Mouse (Mus musculus) ES-E14 (cell line): ENCODE results near the gene St3gal3.

ENCODE experiments used
- HCFC1 ChIP-seq: IDR thresholded peaks from 2 replicates; pipeline ENCODE4 v1.6.1; 2012; ENCODE audit warnings: low read length, inconsistent platforms, borderline replicate concordance; ENCODE audit not compliant: insufficient read depth
- MAFK ChIP-seq: IDR thresholded peaks from 2 replicates; pipeline ENCODE4 v1.6.1; 2014; ENCODE audit warnings: mild to moderate bottlenecking, low read depth, low read length, inconsistent platforms; ENCODE audit not compliant: insufficient read depth
- ZC3H11A ChIP-seq: IDR thresholded peaks from 2 replicates; pipeline ENCODE4 v1.6.1; 2012; ENCODE audit warnings: low read depth, mild to moderate bottlenecking, inconsistent platforms, low read length, borderline replicate concordance

DNA sequence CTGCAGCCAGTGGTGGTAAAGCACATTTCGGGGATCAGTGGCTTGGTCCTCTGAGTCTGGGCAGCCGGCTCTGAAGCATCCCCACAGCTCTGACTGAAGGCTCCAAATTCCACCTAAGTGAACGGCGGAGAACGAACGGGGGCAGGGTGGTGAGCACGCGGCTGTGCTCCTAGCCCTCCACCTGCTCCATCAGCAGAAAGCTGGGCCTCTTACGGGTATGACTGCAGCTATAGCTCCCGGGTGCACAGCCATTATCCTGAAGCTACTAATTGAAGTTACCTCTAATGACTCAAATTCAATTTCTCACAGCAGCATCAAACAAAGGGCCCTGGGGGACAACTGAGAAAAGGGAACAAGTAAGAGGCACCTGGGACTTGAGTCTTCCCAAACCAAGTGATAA is 12.4 kb upstream of the St3gal3 start:
- TF ChIP-seq MAFK (no peak), HCFC1 (no peak), ZC3H11A (no peak)
